Mouse (Mus musculus): ENCODE measurements around the gene Syne2. TPM values are rescaled to one million over a fixed set of nuclear protein-coding genes. Genes with fewer than 3 reads are reported as not detected.

Gene Syne2
- polyA plus RNA-seq, 1 experiment from 2014 or later, result 11.3 TPM

DNA sequence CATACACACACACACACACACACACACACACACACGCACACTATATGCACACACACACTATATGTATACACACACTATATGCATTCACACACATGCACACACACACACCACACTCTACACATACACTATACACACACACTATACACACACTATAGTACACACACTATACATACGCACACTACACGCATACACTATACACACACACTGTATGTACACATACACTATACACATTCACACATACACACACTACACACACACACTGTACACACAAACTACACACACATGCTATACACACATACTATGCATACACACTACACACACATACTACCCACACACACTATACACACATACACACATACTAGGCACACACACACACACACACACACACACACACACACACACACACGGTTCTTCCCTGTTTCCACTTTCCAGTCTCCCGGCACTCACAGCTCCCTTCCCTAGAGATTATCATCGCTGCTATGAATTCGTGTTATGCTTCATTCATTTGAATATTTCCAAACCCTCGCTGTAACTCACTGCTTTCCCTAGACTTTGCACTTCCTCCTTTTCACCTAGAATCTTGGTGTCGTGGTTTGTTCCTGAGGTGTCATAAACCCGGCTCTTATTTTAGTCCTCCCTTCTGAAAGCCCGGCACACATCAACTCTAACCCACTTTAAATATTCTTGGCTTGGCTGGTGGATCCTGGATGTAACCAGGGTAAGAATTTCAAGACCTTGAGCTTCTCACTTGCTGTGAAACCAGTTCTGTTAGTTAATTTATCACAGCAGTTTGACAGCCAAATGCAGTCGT lies 15.4 kb downstream of the Syne2 start:
- Histone ChIP-seq H3K4me2 (no peak overlapping the region), H3K36me3 (no peaks in the 10 kb centered on the region), H3K9ac (no peak overlapping the region), H3K4me1 (peaks cover 17% of the 10 kb centered on the region), H3K27me3 (replicated peaks) (peaks cover 45% of the 10 kb centered on the region), H3K27ac (no peak overlapping the region), H3K4me3 (no peak overlapping the region), H3K9me3 (replicated peaks) (no peaks in the 10 kb centered on the region)
- ATAC-seq, result no peak
- WGBS (ENCODE audit: insufficient replicate concordance), result 44% methylated on average over 12 of the region's 12 CpGs

DNA sequence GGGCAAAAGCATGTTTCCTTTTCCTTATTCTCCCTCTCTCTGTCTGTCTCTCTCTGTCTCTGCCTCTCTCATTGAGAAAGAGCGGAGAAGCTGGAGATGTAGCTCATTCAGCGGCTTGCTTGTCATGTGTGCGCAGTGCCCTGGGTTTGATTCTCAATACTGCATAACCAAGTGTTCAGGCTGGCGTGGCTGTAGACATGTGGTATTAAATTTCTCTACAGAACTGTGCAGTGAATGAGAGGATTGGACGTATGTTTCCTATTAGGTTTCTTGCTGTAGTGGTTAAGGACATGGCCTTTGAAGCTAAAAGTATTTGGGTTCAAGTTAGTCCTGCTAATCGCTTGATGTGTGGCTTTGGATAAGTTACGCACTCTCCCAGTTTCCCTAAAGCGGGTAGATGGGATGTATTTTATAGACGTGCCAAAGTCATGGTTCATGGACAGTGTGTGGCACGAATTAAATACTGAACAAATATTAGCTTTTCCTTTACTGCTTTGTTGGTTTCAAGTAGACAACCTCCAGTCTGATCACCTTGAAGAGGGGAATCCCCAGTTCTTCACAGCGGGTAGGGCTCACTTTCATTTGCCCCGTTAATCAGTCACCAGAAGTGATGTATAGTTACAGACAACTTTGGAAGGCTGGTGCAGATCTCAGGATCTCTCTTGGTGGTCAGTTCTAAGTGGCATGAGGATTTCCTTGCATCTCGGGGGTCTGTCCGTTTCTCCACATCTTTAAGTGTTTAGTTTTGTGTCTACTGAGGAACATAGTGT lies 16.2 kb downstream of the Syne2 start:
- 62% methylated on average over 14 of the region's 14 CpGs for WGBS (ENCODE audit: insufficient replicate concordance)
- Histone ChIP-seq H3K36me3 (no peaks in the 10 kb centered on the region), H3K9ac (no peak overlapping the region), H3K27me3 (replicated peaks) (peaks cover 46% of the 10 kb centered on the region), H3K27ac (no peak overlapping the region), H3K4me2 (no peak overlapping the region), H3K9me3 (replicated peaks) (no peaks in the 10 kb centered on the region), H3K4me1 (peaks cover 17% of the 10 kb centered on the region), H3K4me3 (no peak overlapping the region)
- ATAC-seq, result no peak

GRCm38 (mm10) chr12:75836524-75836962 lies 18.6 kb downstream of the Syne2 start:
- 11% methylated on average over 11 of the region's 11 CpGs for WGBS (ENCODE audit: insufficient replicate concordance)
- no peak overlapping the region for H3K9ac ChIP-seq
- H3K4me1 ChIP-seq, result peaks cover 17% of the 10 kb centered on the region
- H3K4me3 ChIP-seq, result no peak overlapping the region
- peaks cover 59% of the 10 kb centered on the region for H3K27me3 ChIP-seq (replicated peaks)
- no peak for ATAC-seq
- H3K4me2 ChIP-seq, result peak overlapping the region; percentile 22; the same call in 1 of the 2 replicates
- no peaks in the 10 kb centered on the region for H3K9me3 ChIP-seq (replicated peaks)
- no peak overlapping the region for H3K27ac ChIP-seq
- no peaks in the 10 kb centered on the region for H3K36me3 ChIP-seq

DNA sequence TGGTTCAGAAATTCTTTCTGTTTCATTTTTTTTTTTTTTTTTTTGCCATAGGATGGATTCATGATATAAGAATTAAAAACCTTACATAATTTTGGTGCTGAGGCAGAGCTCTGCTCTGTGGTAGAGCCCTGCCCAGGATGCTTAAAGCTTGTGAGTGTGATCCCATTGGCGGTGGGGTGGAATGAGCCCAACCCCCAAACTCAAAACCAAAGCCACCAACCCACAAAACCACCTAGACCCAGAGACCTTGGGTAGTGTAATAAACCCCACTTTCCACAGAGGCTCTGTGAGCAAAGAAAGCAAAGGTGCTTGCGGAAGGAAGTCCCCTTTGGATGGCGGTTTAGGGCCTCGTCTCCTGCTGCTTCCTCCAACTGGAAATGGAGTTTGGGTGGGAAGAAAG lies 19.5 kb downstream of the Syne2 start:
- Histone ChIP-seq H3K4me2 (no peak overlapping the region), H3K9ac (no peak overlapping the region), H3K4me3 (no peak overlapping the region), H3K27ac (no peak overlapping the region), H3K36me3 (no peaks in the 10 kb centered on the region), H3K27me3 (replicated peaks) (peaks cover 64% of the 10 kb centered on the region), H3K9me3 (replicated peaks) (no peaks in the 10 kb centered on the region), H3K4me1 (peaks cover 17% of the 10 kb centered on the region)
- no peak for ATAC-seq
- whole genome bisulfite sequencing (ENCODE audit: insufficient replicate concordance), result 37% methylated on average over 4 of the region's 4 CpGs

- H3K36me3 ChIP-seq, result no peaks in the 10 kb centered on the region
- no peak for ATAC-seq
- H3K27ac ChIP-seq, result no peak overlapping the region
- 69% methylated on average over 11 of the region's 11 CpGs for WGBS (ENCODE audit: insufficient replicate concordance)
- no peaks in the 10 kb centered on the region for H3K9me3 ChIP-seq (replicated peaks)
- H3K4me3 ChIP-seq, result no peak overlapping the region
- H3K27me3 ChIP-seq (replicated peaks), result peaks cover 63% of the 10 kb centered on the region
- H3K4me2 ChIP-seq, result no peak overlapping the region
- no peak overlapping the region for H3K9ac ChIP-seq
- peaks cover 8% of the 10 kb centered on the region for H3K4me1 ChIP-seq
These were observed 21.3 kb downstream of the Syne2 start for GRCm38 (mm10) chr12:75839083-75839736.

DNA sequence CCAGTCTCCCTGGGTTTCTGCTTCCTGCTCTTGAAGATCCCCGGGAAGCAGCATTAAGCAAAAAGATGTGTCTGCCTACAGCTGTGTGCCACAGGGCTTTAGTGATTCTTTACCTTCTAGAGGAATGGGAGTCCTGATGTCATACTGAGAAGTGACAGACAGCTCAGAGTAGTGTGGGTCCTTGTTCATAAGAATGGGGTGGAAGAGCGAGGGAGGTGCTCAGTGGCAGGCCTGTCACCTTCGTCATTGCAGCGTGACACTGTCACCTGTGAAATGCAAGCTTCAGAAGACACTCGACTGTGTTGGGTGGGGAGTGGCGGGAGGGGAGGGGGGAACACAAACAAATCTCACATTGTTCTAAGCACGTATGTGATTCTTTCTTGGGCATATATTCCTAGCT lies 23.2 kb downstream of the Syne2 start:
- Histone ChIP-seq H3K27ac (no peak overlapping the region), H3K27me3 (replicated peaks) (peaks cover 46% of the 10 kb centered on the region), H3K9ac (no peak overlapping the region), H3K4me1 (0 out of 2 replicates have a peak, but pooled peaks cover 2% of the 10 kb centered on the region), H3K4me2 (no peak overlapping the region), H3K36me3 (no peaks in the 10 kb centered on the region), H3K9me3 (replicated peaks) (no peaks in the 10 kb centered on the region), H3K4me3 (no peak overlapping the region)
- 72% methylated on average over 7 of the region's 7 CpGs for WGBS (ENCODE audit: insufficient replicate concordance)
- ATAC-seq, result no peak

DNA sequence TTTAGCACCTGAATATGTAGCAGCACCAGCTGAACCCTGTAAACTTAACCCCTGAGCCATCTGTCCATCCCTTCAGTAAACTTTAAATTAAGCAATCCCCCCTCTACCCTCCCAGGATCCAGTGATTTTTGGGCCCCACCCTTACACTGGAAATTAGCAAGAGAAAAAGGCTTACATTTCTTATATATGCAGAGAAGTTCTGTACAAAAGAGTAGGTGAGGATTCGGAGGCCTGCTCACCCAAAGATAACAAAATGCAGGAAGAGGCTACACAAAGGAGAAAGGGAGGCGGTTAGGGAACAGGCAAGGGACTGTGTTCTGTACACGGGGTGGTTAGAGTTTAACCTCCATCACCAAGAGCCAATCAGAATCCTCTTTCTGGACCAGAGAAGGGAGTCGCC lies 26.4 kb downstream of the Syne2 start:
- Histone ChIP-seq H3K27me3 (replicated peaks) (peaks cover 34% of the 10 kb centered on the region; the same call in 1 of the 2 replicates), H3K4me2 (no peak overlapping the region), H3K36me3 (no peaks in the 10 kb centered on the region), H3K4me3 (no peak overlapping the region), H3K27ac (no peak overlapping the region), H3K4me1 (no peaks in the 10 kb centered on the region), H3K9ac (no peak overlapping the region), H3K9me3 (replicated peaks) (no peaks in the 10 kb centered on the region)
- 50% methylated on average over 4 of the region's 4 CpGs for WGBS (ENCODE audit: insufficient replicate concordance)
- no peak for ATAC-seq

DNA sequence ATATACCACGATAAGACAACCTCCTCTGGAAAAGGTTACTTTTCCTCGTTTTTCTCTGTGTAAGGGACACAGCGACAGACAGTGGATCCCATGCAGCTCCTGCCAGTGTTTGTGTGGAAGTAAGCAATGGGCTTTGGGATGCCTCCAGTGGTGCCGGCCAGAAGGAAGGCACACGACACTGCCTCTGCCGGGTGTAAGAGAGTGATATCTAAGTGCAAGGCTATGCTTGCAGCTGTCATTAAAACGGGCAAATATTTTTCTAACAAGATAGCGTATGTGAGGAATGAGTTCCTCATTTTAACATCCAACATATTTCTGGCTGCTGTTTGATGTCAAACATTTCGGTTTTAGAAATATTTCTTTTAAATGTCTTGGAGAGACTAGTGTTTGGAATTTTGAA lies 27.1 kb downstream of the Syne2 start:
- H3K4me1 ChIP-seq, result no peaks in the 10 kb centered on the region
- 38% methylated on average over 9 of the region's 9 CpGs for WGBS (ENCODE audit: insufficient replicate concordance)
- no peaks in the 10 kb centered on the region for H3K9me3 ChIP-seq (replicated peaks)
- no peak for ATAC-seq
- no peaks in the 10 kb centered on the region for H3K36me3 ChIP-seq
- H3K4me2 ChIP-seq, result no peak overlapping the region
- no peak overlapping the region for H3K27ac ChIP-seq
- H3K27me3 ChIP-seq (replicated peaks), result peaks cover 27% of the 10 kb centered on the region; the same call in 1 of the 2 replicates
- H3K4me3 ChIP-seq, result no peak overlapping the region
- H3K9ac ChIP-seq, result no peak overlapping the region

DNA sequence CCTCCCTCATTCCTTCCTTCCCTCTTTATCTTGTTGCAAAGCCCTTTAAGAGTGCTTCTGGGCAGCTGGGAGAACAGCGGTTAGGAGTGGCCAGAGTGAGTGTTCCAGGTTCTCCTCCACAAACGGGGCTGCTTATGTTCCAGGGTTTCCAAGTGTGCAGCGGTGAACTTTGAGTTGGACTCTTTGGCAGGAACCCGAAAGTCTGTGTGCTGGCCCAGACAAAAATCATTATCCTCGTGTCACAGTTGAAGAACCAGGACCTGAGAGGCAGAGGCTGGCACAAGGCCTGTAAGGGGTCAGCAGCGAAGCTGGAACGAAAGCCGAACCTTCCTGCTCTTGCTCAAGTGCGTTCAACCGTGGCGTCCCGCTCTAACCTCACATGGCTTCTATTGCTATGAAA lies 28.6 kb downstream of the Syne2 start:
- Histone ChIP-seq H3K27me3 (replicated peaks) (peaks cover 14% of the 10 kb centered on the region; the same call in 1 of the 2 replicates), H3K4me2 (no peak overlapping the region), H3K36me3 (no peaks in the 10 kb centered on the region), H3K9me3 (replicated peaks) (no peaks in the 10 kb centered on the region), H3K4me1 (no peaks in the 10 kb centered on the region), H3K9ac (no peak overlapping the region), H3K4me3 (no peak overlapping the region), H3K27ac (no peak overlapping the region)
- 76% methylated on average over 12 of the region's 12 CpGs for WGBS (ENCODE audit: insufficient replicate concordance)
- no peak for ATAC-seq

- H3K4me2 ChIP-seq, result no peak overlapping the region
- ATAC-seq, result no peak
- H3K36me3 ChIP-seq, result no peaks in the 10 kb centered on the region
- WGBS (ENCODE audit: insufficient replicate concordance), result 41% methylated on average over 3 of the region's 3 CpGs
- peaks cover 6% of the 10 kb centered on the region; the same call in 1 of the 2 replicates for H3K27me3 ChIP-seq (replicated peaks)
- H3K27ac ChIP-seq, result no peak overlapping the region
- no peak overlapping the region for H3K9ac ChIP-seq
- no peaks in the 10 kb centered on the region for H3K9me3 ChIP-seq (replicated peaks)
- H3K4me3 ChIP-seq, result no peak overlapping the region
- H3K4me1 ChIP-seq, result peaks cover 15% of the 10 kb centered on the region
These were observed 32.3 kb downstream of the Syne2 start for GRCm38 (mm10) chr12:75850205-75850604.

DNA sequence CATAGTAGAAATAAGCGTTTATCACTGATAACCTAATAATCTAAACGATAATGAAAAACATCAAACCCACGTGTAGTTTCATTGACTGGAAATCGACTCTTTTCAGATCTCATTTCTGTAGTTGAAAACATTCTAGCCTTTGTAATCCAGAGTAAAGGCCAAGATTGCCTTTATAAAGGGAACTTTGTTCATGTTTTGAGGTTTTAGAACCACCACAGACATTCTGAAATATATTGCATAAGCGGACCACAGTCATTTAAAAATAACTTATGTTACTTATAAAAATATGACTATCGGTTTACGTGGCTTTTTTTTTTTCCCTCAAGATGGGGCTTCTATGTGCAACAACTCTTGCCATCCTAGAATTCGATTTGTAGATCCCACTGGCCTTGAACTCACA lies 33.5 kb downstream of the Syne2 start:
- no peak for ATAC-seq
- no peaks in the 10 kb centered on the region for H3K9me3 ChIP-seq (replicated peaks)
- H3K27me3 ChIP-seq (replicated peaks), result peaks cover 7% of the 10 kb centered on the region; the same call in 1 of the 2 replicates
- H3K27ac ChIP-seq, result no peak overlapping the region
- H3K4me2 ChIP-seq, result no peak overlapping the region
- no peak overlapping the region for H3K9ac ChIP-seq
- 71% methylated on average over 8 of the region's 8 CpGs for WGBS (ENCODE audit: insufficient replicate concordance)
- H3K4me1 ChIP-seq, result peaks cover 24% of the 10 kb centered on the region
- no peaks in the 10 kb centered on the region for H3K36me3 ChIP-seq
- H3K4me3 ChIP-seq, result no peak overlapping the region

DNA sequence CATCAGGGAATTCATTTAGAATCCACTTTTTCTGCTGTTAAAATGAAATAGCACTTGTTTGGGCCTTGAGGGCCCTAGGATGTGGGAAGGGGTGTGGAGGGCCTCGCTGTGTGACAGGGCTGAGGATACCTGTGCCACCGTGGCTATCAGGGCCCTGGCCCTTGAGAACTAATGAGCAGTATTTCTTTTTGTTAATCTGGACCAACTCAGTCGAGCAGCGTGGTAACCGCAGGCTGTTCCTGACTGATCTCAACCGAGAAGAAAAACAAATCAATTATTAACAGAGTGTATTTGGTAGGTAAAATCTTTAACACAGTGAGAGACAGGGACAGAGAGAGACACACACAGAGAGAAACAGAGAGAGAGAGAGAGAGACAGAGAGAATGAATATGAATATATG lies 34.5 kb downstream of the Syne2 start:
- no peaks in the 10 kb centered on the region for H3K36me3 ChIP-seq
- no peaks in the 10 kb centered on the region for H3K9me3 ChIP-seq (replicated peaks)
- H3K27ac ChIP-seq, result no peak overlapping the region
- peaks cover 28% of the 10 kb centered on the region for H3K4me1 ChIP-seq
- H3K27me3 ChIP-seq (replicated peaks), result peaks cover 13% of the 10 kb centered on the region
- no peak for ATAC-seq
- H3K4me3 ChIP-seq, result no peak overlapping the region
- 52% methylated on average over 6 of the region's 6 CpGs for WGBS (ENCODE audit: insufficient replicate concordance)
- no peak overlapping the region for H3K9ac ChIP-seq
- H3K4me2 ChIP-seq, result no peak overlapping the region

Data from liver, embryonic 12.5 days (tissue).